Mouse (Mus musculus) midbrain, embryonic 14.5 days (tissue): ENCODE data around the gene Taf6l. TPM values are rescaled to one million over a fixed set of nuclear protein-coding genes. Genes with fewer than 3 reads are reported as not detected.
A peak's percentile ranks its signal among the peaks of the same experiment; 100 is the strongest.

Experiments used
- ATAC-seq: fragments of 200-750 bp; cut with Nextera tagmentation; 2 replicates; pipeline ENCODE4 v1.8.0; 2017; ENCODE audit warnings: moderate number of reproducible peaks, moderate library complexity; ENCODE audit not compliant: low FRiP score, low TSS enrichment
- DNase-seq: peaks from one replicate; pipeline ENCODE4 v3.0.0-alpha.2; 2015
- H3K27ac ChIP-seq: fragments of 300-500 bp; sonication (generic); replicated peaks from 2 replicates; pipeline ENCODE4 v1.5.1; 2014; ENCODE audit warnings: mild to moderate bottlenecking, low read depth, low read length, moderate library complexity
- H3K27me3 ChIP-seq: fragments of 300-500 bp; sonication (generic); 2 replicates; pipeline ENCODE4 v1.6.1; 2014; ENCODE audit warnings: low read length, control low read depth, mixed read lengths; ENCODE audit not compliant: control insufficient read depth, insufficient read depth
- H3K36me3 ChIP-seq: fragments of 300-500 bp; sonication (generic); 2 replicates; pipeline ENCODE4 v1.6.1; 2014; ENCODE audit warnings: low read length, control low read depth; ENCODE audit not compliant: control insufficient read depth, insufficient read depth
- H3K4me1 ChIP-seq: fragments of 300-500 bp; sonication (generic); 2 replicates; pipeline ENCODE4 v1.6.1; 2014; ENCODE audit warnings: mild to moderate bottlenecking, antibody characterized with exemption, low read length, control low read depth; ENCODE audit not compliant: control insufficient read depth, insufficient read depth
- H3K4me2 ChIP-seq: fragments of 300-500 bp; sonication (generic); 2 replicates; pipeline ENCODE4 v1.6.1; 2014; ENCODE audit warnings: mild to moderate bottlenecking, low read length, moderate library complexity
- H3K4me3 ChIP-seq: fragments of 300-500 bp; sonication (generic); replicated peaks from 2 replicates; pipeline ENCODE4 v1.5.1; 2014; ENCODE audit warnings: low read depth, low read length
- H3K9ac ChIP-seq: fragments of 300-500 bp; sonication (generic); replicated peaks from 2 replicates; pipeline ENCODE4 v1.6.1; 2014; ENCODE audit warnings: mild to moderate bottlenecking, low read length, moderate library complexity
- H3K9me3 ChIP-seq: fragments of 300-500 bp; sonication (generic); 2 replicates; pipeline ENCODE4 v1.6.1; 2016; ENCODE audit warnings: low read length, control low read depth, mixed read lengths; ENCODE audit not compliant: control insufficient read depth
- WGBS: fragments of 180-500 bp; shearing (Covaris S2); extraction: QIAGEN DNeasy Blood & Tissue Kit; methylation state at CpG from one replicate; pipeline ENCODE4 v1.1.7; 2014; 5-methylcytosine and 5-hydroxymethylcytosine counted together
- microRNA-seq: library from miRNA; unstranded; fragments of <30 nt; microRNA quantifications from one replicate; pipeline ENCODE4, GENCODE M21; 2016
- polyA plus RNA-seq: library from polyadenylated mRNA; unstranded; fragments of >200 nt; fragmentation: Nextera tagmentation; extraction: Ambion mirVana; gene quantifications from 2 replicates; pipeline ENCODE4 v1.2.1, GENCODE M21; 2014

Taf6l gene
- polyA plus RNA-seq, 1 experiment from 2014 or later, result 18.0 TPM

DNA sequence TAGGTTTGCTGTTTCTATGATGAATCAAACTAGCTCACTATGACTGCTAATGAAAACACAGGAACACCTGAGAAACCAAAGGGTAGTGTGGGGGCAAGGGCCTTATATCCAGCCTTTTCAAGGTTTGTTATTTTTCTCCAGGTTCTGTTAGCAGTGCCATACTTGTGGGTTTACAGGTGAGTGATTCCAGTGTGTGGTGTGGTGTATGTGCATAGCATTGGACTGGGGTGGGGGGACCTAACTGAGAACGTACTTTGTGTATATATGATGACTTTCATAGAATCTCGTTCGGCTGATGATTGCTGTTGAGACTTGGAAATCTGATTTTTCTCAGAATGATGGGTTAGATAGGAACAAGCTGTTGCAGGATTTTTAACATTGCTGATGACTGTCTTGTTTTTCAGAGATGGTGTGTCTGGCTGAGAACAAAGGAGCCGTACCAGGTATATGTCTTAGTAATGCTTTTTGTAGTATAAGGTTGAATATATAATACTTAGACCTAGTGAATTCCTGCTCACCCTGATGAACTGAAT, 61.1 kb downstream of the Taf6l start:
- ATAC-seq, result no peak
- Histone ChIP-seq H3K4me2 (peak overlapping the region; percentile 84), H3K27me3 (no peaks in the 10 kb centered on the region), H3K9ac (peak overlapping the region; percentile 75; the same call in 1 of the 2 replicates), H3K36me3 (peaks cover 28% of the 10 kb centered on the region), H3K9me3 (no peaks in the 10 kb centered on the region), H3K4me1 (peaks cover 33% of the 10 kb centered on the region), H3K4me3 (peak overlapping the region; percentile 56), H3K27ac (no peak overlapping the region)
- 51% methylated on average over 4 of the region's 4 CpGs for WGBS
- no peak for DNase-seq

Small RNA genes lying within 50 kb of the gene (microRNA-seq; reads per million reads assigned to microRNA genes)
- not detected for gene Mir6992

Other genes with a start within 250 kb of the Taf6l start
- 4.5 and 6.4 TPM in 2 replicates for gene Slc22a8, start 195.2 kb downstream of the Taf6l start, polyA plus RNA-seq
- gene Slc22a6, start 168.4 kb downstream of the Taf6l start, polyA plus RNA-seq, result 8.0 TPM in 1 of 2 replicates, not detected in the other
- gene Chrm1, start 122.6 kb downstream of the Taf6l start, polyA plus RNA-seq, result 0.19 and 0.45 TPM in 2 replicates
- gene Slc3a2, start 63.0 kb downstream of the Taf6l start, polyA plus RNA-seq, result 157 TPM in 2 replicates
- gene Wdr74, start 50.6 kb downstream of the Taf6l start, polyA plus RNA-seq, result 89.1 and 95.7 TPM in 2 replicates
- 0.97 and 1.1 TPM in 2 replicates for gene 1700092M07Rik, start 45.7 kb downstream of the Taf6l start, polyA plus RNA-seq
- 102 and 110 TPM in 2 replicates for gene Stx5a, start 45.0 kb downstream of the Taf6l start, polyA plus RNA-seq
- 146 and 171 TPM in 2 replicates for gene Nxf1, start 29.3 kb downstream of the Taf6l start, polyA plus RNA-seq
- 270 and 278 TPM in 2 replicates for gene Tmem223, start 15.4 kb downstream of the Taf6l start, polyA plus RNA-seq
- gene Tmem179b, start 11.9 kb downstream of the Taf6l start, polyA plus RNA-seq, result 24.8 and 32.4 TPM in 2 replicates
- 156 and 165 TPM in 2 replicates for gene Polr2g, start 12.2 kb upstream of the Taf6l start, polyA plus RNA-seq
- 7.2 and 7.9 TPM in 2 replicates for gene Zbtb3, start 16.1 kb upstream of the Taf6l start, polyA plus RNA-seq
- gene Ttc9c, start 32.9 kb upstream of the Taf6l start, polyA plus RNA-seq, result 37.5 and 55.8 TPM in 2 replicates
- 8.8 and 9.6 TPM in 2 replicates for gene Hnrnpul2, start 33.6 kb upstream of the Taf6l start, polyA plus RNA-seq
- not detected in 2 replicates for gene AC129217.1, start 43.4 kb upstream of the Taf6l start, polyA plus RNA-seq
- 78.2 and 98.7 TPM in 2 replicates for gene Bscl2, start 51.0 kb upstream of the Taf6l start, polyA plus RNA-seq
- 466 and 598 TPM in 2 replicates for gene Gng3, start 52.8 kb upstream of the Taf6l start, polyA plus RNA-seq
- gene Lrrn4cl, start 64.4 kb upstream of the Taf6l start, polyA plus RNA-seq, result 0.28 and 0.62 TPM in 2 replicates
- 139 and 154 TPM in 2 replicates for gene Ubxn1, start 85.1 kb upstream of the Taf6l start, polyA plus RNA-seq
- gene Uqcc3, start 94.5 kb upstream of the Taf6l start, polyA plus RNA-seq, result 61.3 and 62.6 TPM in 2 replicates
- 34.9 and 38.0 TPM in 2 replicates for gene Lbhd1, start 97.3 kb upstream of the Taf6l start, polyA plus RNA-seq
- gene Gm49403, start 97.5 kb upstream of the Taf6l start, polyA plus RNA-seq, result not detected in 2 replicates
- 40.4 and 43.1 TPM in 2 replicates for gene 1810009A15Rik, start 102.4 kb upstream of the Taf6l start, polyA plus RNA-seq
- 0.30 TPM in 1 of 2 replicates, not detected in the other for gene Gm49416, start 102.5 kb upstream of the Taf6l start, polyA plus RNA-seq
- 28.2 and 31.1 TPM in 2 replicates for gene Ints5, start 106.6 kb upstream of the Taf6l start, polyA plus RNA-seq
- 59.0 and 83.3 TPM in 2 replicates for gene Ganab, start 111.7 kb upstream of the Taf6l start, polyA plus RNA-seq
- 75.0 and 83.5 TPM in 2 replicates for gene B3gat3, start 134.0 kb upstream of the Taf6l start, polyA plus RNA-seq
- gene Rom1, start 142.9 kb upstream of the Taf6l start, polyA plus RNA-seq, result 1.4 TPM in 2 replicates
- 4.3 and 5.5 TPM in 2 replicates for gene Eml3, start 143.1 kb upstream of the Taf6l start, polyA plus RNA-seq
- gene Mta2, start 155.5 kb upstream of the Taf6l start, polyA plus RNA-seq, result 38.0 and 62.2 TPM in 2 replicates
- gene Tut1, start 167.4 kb upstream of the Taf6l start, polyA plus RNA-seq, result 20.0 and 25.0 TPM in 2 replicates
- gene Eef1g, start 180.6 kb upstream of the Taf6l start, polyA plus RNA-seq, result 308 and 311 TPM in 2 replicates
- gene Ahnak, start 202.9 kb upstream of the Taf6l start, polyA plus RNA-seq, result 1.2 and 4.2 TPM in 2 replicates